Mouse (Mus musculus) ES-Bruce4 (cell line): Measurements from ENCODE around the gene Pla2g12a. TPM values are rescaled to one million over a fixed set of nuclear protein-coding genes. Genes with fewer than 3 reads are reported as not detected.

ENCODE experiments used
- H3K27ac ChIP-seq: 2 replicates; pipeline ENCODE4 v1.5.1; 2012; ENCODE audit warnings: low read length, inconsistent platforms; ENCODE audit not compliant: insufficient read depth
- H3K27me3 ChIP-seq: 2 replicates; pipeline ENCODE4 v1.6.1; 2012; ENCODE audit warnings: mild to moderate bottlenecking, low read length, inconsistent platforms; ENCODE audit not compliant: control insufficient read depth, poor library complexity, insufficient read depth, severe bottlenecking
- H3K36me3 ChIP-seq: 2 replicates; pipeline ENCODE4 v1.6.1; 2012; ENCODE audit warnings: inconsistent platforms, mild to moderate bottlenecking, low read length, moderate library complexity; ENCODE audit not compliant: control insufficient read depth, poor library complexity, insufficient read depth, severe bottlenecking
- H3K4me1 ChIP-seq: one replicate; pipeline ENCODE4 v1.8.1; 2011; ENCODE audit warnings: low read length; ENCODE audit not compliant: control insufficient read depth, insufficient read depth
- H3K4me3 ChIP-seq: 2 replicates; pipeline ENCODE4 v1.5.1; 2011; ENCODE audit warnings: low read depth, mild to moderate bottlenecking, low read length
- H3K9ac ChIP-seq: 2 replicates; pipeline ENCODE4 v1.6.1; 2012; ENCODE audit warnings: low read depth, mild to moderate bottlenecking, inconsistent platforms; ENCODE audit not compliant: poor library complexity, severe bottlenecking
- H3K9me3 ChIP-seq: replicated peaks from 2 replicates; pipeline ENCODE4 v1.6.1; 2012; ENCODE audit warnings: mild to moderate bottlenecking, low read length, inconsistent platforms; ENCODE audit not compliant: control insufficient read depth, poor library complexity, insufficient read depth, severe bottlenecking
- CTCF ChIP-seq: IDR thresholded peaks from one replicate; pipeline ENCODE4 v1.8.1; 2011; ENCODE audit warnings: low read depth, low read length
- EP300 ChIP-seq: IDR thresholded peaks from 2 replicates; pipeline ENCODE4 v1.6.1; 2011; ENCODE audit warnings: low read depth, low read length; ENCODE audit not compliant: insufficient read depth
- POLR2A ChIP-seq: IDR thresholded peaks from one replicate; pipeline ENCODE4 v1.8.1; 2011; ENCODE audit warnings: low read length; ENCODE audit not compliant: insufficient read depth
- polyA plus RNA-seq: library from polyadenylated mRNA; stranded (reverse); fragments of >200 nt; gene quantifications from 2 replicates; pipeline ENCODE4 v1.2.4, GENCODE M21; 2011; ENCODE audit warnings: low read depth; ENCODE audit not compliant: missing spikeins, insufficient read depth, insufficient read length

Pla2g12a gene
- 15.5 and 17.6 TPM in 2 replicates for polyA plus RNA-seq

DNA sequence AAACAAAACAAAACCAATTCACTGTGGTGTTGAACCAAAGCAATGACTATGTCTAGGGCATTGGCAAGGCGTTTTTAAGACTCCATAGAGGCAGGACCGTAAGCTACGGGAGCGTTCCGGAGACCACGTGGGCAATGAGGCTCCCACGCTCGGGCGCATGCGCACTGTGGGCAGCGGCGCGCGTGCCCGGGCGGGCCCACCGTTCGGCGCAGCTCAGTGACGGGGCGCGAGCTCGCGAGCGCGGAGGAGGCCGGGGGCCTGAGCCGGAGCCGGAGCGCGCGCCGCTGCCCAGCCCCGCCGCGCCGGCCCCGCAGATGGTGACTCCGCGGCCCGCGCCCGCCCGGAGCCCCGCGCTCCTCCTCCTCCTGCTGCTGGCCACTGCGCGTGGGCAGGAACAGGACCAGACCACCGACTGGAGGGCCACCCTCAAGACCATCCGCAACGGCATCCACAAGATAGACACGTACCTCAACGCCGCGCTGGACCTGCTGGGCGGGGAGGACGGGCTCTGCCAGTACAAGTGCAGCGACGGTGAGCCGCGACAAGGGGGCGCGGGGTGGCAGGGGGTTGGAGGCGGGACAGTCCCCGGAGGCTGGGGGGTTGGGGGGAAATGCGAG lies at the start of gene Pla2g12a:
TSS of gene Pla2g12a (plus strand) at position 202 of the 617 bp plus-strand sequence.
- H3K27ac ChIP-seq, result no peak within 1 kb of the TSS

DNA sequence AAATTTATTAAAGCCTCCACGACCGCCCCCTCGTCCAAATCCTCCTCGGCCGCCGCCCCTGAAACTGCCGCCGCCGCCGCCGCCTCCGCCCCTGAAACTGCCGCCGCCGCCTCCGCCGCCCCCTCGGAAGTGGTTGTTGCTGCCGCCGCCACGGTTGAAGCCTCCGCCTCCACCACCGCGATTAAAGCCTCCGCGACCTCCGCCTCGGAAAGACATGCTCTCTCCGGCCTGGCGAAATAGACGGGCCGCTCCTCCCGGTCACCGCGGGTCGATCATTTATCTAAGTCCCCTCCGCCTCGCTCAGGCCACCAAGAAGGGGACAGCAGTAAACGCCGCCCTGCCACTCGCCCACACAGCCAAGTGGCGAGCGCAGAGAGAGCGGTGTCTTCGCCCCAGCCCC lies 47.8 kb upstream of the Pla2g12a start:
- no peaks in the 10 kb centered on the region for H3K9me3 ChIP-seq
- no peak overlapping the region for H3K27ac ChIP-seq
- H3K4me1 ChIP-seq, result no peaks in the 10 kb centered on the region
- peak overlapping the region; percentile 78 for H3K4me3 ChIP-seq
- H3K9ac ChIP-seq, result peak overlapping the region; percentile 93
- TF ChIP-seq CTCF (no peak), EP300 (no peak), POLR2A (no peak)
- no peaks in the 10 kb centered on the region for H3K27me3 ChIP-seq
- H3K36me3 ChIP-seq, result peaks cover 30% of the 10 kb centered on the region

More for the DNA sequence above, at the start of gene Pla2g12a:
- Histone ChIP-seq H3K27me3 (no peaks in the 10 kb centered on the region), H3K4me1 (no peaks in the 10 kb centered on the region), H3K9ac (peak within 1 kb of the TSS; percentile 84), H3K4me3 (peak within 1 kb of the TSS; percentile 95), H3K9me3 (0 out of 2 replicates have a peak, but pooled peaks cover 2% of the 10 kb centered on the region), H3K36me3 (no peaks in the 10 kb centered on the region)
- TF ChIP-seq EP300, result no peak
- no peak for TF ChIP-seq CTCF
- no peak for TF ChIP-seq POLR2A

DNA sequence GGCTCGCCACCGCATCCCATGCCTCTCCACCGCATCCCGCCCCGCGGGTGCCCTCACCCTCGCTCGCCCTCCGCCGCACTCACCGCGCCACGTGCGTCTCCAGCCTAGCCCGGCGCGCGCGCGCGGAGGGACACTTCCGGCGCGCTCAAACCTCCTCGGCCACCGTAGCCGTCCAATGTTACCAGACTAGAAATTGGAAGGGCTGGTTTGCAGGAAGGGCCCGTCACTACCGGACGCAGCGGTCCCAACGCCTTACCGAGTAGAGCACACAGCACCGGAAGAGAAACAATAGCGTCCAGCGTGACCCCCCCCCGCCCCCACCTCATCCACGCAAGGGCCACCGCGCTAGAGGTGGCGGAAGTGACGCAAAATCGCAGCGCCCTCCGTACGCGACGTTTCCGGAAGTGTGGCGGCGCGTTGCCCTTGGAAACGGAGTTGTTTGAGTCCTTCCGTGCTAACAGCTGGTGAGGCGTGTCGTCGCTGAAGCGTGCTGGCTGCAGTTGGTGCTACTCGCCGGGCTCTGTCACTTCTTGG lies 47.3 kb upstream of the Pla2g12a start, which contains the start of gene Gar1:
TSS of gene Gar1 (minus strand) at position 362 of the 534 bp plus-strand sequence.
- peaks cover 26% of the 10 kb centered on the region for H3K36me3 ChIP-seq
- H3K27me3 ChIP-seq, result no peaks in the 10 kb centered on the region
- peak within 1 kb of the TSS; percentile 93 for H3K9ac ChIP-seq

DNA sequence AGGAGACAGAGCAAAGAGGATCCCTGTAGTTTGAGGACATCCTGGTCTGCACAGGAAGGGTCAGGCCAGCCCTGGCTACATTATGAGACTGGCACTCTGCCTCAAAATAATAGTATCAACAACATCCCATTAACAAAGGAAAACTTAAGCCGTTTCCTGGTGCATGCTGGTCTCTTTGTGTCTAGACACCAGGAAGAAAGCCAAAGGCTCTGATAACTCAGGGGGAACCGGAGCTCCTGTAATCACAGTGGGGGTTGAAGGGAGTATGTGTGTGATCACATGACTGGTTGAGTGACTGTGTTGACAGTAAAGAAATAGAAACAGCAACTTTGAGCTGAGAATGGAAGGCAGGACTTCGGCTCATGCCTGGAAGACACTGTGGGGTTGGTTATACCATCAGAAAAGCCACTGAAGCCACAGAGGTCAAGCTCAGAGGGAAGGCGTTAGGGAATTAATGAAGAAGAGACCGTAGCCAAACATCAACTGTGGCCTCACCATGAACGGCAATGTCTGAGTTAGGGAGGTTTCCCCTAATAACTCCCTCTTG lies 42.9 kb upstream of the Pla2g12a start, which contains the start of gene Cfi:
TSS of gene Cfi (plus strand) at position 497 of the 547 bp plus-strand sequence.
- no peak within 1 kb of the TSS for H3K9ac ChIP-seq
- no peaks in the 10 kb centered on the region for H3K9me3 ChIP-seq
- H3K4me1 ChIP-seq, result no peaks in the 10 kb centered on the region
- TF ChIP-seq CTCF, result no peak
- no peak for TF ChIP-seq POLR2A
- no peak for TF ChIP-seq EP300
- H3K4me3 ChIP-seq, result no peak within 1 kb of the TSS
- H3K36me3 ChIP-seq, result no peaks in the 10 kb centered on the region
- H3K27me3 ChIP-seq, result no peaks in the 10 kb centered on the region
- no peak within 1 kb of the TSS for H3K27ac ChIP-seq

More for the DNA sequence above, 47.3 kb upstream of the Pla2g12a start, which contains the start of gene Gar1:
- Histone ChIP-seq H3K4me1 (no peaks in the 10 kb centered on the region), H3K9me3 (no peaks in the 10 kb centered on the region), H3K27ac (no peak within 1 kb of the TSS), H3K4me3 (peak within 1 kb of the TSS; percentile 78)
- no peak for TF ChIP-seq CTCF
- TF ChIP-seq POLR2A, result no peak
- TF ChIP-seq EP300, result 0 out of 2 replicates have a peak, but pooled peaks have one; percentile 28

DNA sequence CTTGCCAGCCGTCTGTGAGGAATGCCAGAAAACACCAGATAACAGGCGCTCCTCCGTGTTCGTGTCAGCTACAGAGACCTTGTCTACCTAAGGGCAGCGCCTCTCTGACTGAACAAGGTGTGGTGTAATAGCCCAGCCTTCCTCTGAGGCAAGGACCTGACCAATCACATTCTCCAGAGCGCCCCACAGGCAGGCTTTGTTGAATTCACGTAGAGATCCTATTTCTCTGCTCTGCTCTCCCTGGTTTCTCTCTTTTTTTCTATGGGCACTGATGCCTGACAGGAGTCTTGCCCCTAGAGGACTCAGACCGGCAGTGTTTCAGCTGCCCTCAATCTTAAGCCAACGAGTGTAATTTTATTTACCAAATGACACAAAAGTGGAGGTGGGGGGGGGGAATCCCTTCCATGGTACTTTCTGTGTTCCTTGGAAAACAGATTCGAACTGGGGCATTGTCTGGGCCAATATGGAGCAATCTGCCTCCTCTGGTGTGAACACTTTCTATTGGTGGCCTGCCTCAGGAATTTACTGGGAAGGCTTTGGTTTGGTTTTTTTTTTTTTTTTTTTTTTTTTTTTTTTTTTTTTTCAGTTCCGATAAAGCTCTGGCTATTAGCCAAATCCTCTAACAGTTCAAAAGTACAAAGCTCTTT lies 42.2 kb upstream of the Pla2g12a start:
- Histone ChIP-seq H3K27ac (no peak overlapping the region), H3K9ac (no peak overlapping the region)

More for the DNA sequence above, 42.2 kb upstream of the Pla2g12a start:
- Histone ChIP-seq H3K4me1 (no peaks in the 10 kb centered on the region), H3K36me3 (no peaks in the 10 kb centered on the region), H3K4me3 (no peak overlapping the region), H3K27me3 (no peaks in the 10 kb centered on the region), H3K9me3 (no peaks in the 10 kb centered on the region)
- TF ChIP-seq POLR2A (no peak), EP300 (no peak), CTCF (no peak)
